Mouse (Mus musculus) E14TG2a.4 (cell line): ENCODE measurements around the gene Ptgir.

ENCODE experiments used
- CTCF ChIP-seq: conservative IDR thresholded peaks from 2 replicates; pipeline ENCODE4 v1.5.1; 2014; ENCODE audit warnings: low read length
- NANOG ChIP-seq: IDR thresholded peaks from 2 replicates; pipeline ENCODE4 v1.6.1; 2014; ENCODE audit warnings: borderline replicate concordance, low read length, mixed read lengths
- POU5F1 ChIP-seq: IDR thresholded peaks from 2 replicates; pipeline ENCODE4 v1.6.1; 2014; ENCODE audit warnings: low read length, borderline replicate concordance

DNA sequence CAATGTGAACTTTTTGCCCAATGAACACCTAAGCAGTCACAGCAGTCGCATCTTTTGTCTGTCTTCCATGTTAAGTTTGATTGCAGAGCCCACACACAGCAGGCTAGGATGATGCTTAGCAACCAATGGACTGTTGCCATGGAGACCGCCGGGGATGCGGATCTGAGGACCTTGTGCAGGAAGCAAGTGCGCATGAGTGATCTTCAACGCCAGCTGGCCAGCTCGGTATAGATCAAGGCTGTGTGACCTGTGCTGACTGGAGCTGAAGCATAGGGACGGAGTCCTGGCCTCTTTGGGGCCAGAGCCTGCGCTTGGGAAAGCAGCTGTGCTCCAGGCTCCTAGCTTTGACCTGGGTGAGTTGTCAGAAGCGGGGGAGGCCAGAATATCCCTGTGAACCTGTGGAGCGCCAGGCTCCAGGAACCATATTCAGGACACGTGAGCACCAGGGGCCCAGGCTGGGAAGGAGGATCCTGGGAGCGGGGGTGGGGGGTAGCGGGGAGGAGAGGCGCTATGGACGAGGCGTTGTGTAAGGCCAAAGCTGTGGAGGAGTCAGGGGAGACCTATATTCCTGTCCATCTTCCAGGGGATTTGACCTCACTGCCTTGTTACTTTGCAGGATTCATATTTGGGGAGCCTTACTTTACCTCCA lies 53.4 kb downstream of the Ptgir start, which contains the start of gene Pnmal1:
- TF ChIP-seq CTCF (no peak), NANOG (no peak), POU5F1 (no peak)
